ENCODE assay signal across 22 mouse cellular contexts in the genomic region with DNA sequence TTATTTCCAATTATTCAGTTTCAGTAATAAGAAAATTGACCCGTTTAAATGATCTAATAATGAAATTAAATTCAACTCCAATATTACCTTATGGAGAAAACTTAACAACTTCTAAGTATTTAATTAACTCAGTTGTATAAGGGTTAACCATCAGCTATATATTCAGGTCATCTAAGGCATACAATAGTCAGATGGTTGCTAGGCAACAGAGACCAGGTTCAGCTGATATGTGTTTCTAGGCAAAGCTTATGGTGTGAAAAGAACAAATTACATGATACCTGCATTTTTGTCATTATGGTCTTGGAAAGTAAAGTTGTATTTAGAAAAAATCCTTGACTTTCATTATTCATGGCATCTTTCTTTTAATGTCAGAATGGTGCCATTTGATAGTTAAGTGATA.
"Had no signal": no experiment of that assay in that cellular context is flagged by ENCODE, and none has a peak within 500 bp of the region (broad histone marks: within the 10 kb centered on the region; RNA-seq: fewer than 3 reads in every experiment).

No protein-coding gene starts in this region.

- H3K36me3 ChIP-seq: limb, embryonic 10.5 days; limb, embryonic 13.5 days; liver, embryonic 12.5 days; liver, embryonic 15.5 days; lung, embryonic 15.5 days; midbrain, embryonic 12.5 days; stomach, embryonic 15.5 days had no signal

- ATAC-seq: intestine, postnatal 0 days; liver, embryonic 12.5 days had no signal

- H3K4me1 ChIP-seq: limb, embryonic 10.5 days; limb, embryonic 13.5 days; liver, embryonic 12.5 days; liver, embryonic 15.5 days; lung, embryonic 15.5 days; megakaryocyte, embryonic 14.5 days; midbrain, embryonic 12.5 days; stomach, embryonic 15.5 days had no signal

- DNase-seq: kidney, adult 2 months; kidney, postnatal 25 days; layer of hippocampus, adult 9-11 months; liver; lung, adult 18-20 months; lung, postnatal 10 days; lung, postnatal 36 days; right cerebral cortex, adult 18-20 months; right cerebral cortex, postnatal 25 days; spleen, adult 18-20 months; thymus, postnatal 25 days had no signal

- H3K4me2 ChIP-seq: limb, embryonic 13.5 days; liver, embryonic 12.5 days; liver, embryonic 15.5 days; lung, embryonic 15.5 days; midbrain, embryonic 12.5 days; stomach, embryonic 15.5 days had no signal

- H3K9me3 ChIP-seq: limb, embryonic 10.5 days; limb, embryonic 13.5 days; liver, embryonic 12.5 days; liver, embryonic 15.5 days; lung, embryonic 15.5 days; megakaryocyte, embryonic 14.5 days; midbrain, embryonic 12.5 days; stomach, embryonic 15.5 days had no signal

- H3K27ac ChIP-seq: kidney, postnatal 0 days; layer of hippocampus, adult 2 months; limb, embryonic 10.5 days; limb, embryonic 13.5 days; liver, embryonic 12.5 days; liver, embryonic 15.5 days; lung, embryonic 15.5 days; midbrain, embryonic 12.5 days; stomach, embryonic 15.5 days had no signal

- H3K9ac ChIP-seq: limb, embryonic 13.5 days; liver, embryonic 12.5 days; liver, embryonic 15.5 days; lung, embryonic 15.5 days; midbrain, embryonic 12.5 days; stomach, embryonic 15.5 days had no signal

- H3K27me3 ChIP-seq: limb, embryonic 13.5 days; liver, embryonic 12.5 days; liver, embryonic 15.5 days; lung, embryonic 15.5 days; megakaryocyte, embryonic 14.5 days; midbrain, embryonic 12.5 days; stomach, embryonic 15.5 days had no signal

- H3K4me3 ChIP-seq: layer of hippocampus, adult 2 months; limb, embryonic 10.5 days; limb, embryonic 13.5 days; liver, embryonic 12.5 days; liver, embryonic 15.5 days; lung, embryonic 15.5 days; megakaryocyte, embryonic 14.5 days; midbrain, embryonic 12.5 days; stomach, embryonic 15.5 days had no signal
